Mouse (Mus musculus) left cerebral cortex, adult 8-10 months (tissue): ENCODE measurements around the gene Map3k13. TPM values are rescaled to one million over a fixed set of nuclear protein-coding genes. Genes with fewer than 3 reads are reported as not detected.

Experiments used
- DNase-seq, 2 experiments: peaks; one replicate each; pipeline ENCODE4 v3.0.0; 2022; ENCODE audit warnings: low spot score in 2 of 2
- total RNA-seq, 4 experiments: library from RNA; stranded (reverse); gene quantifications; 2 replicates each; pipeline ENCODE4 v1.2.4; 2022

Map3k13 gene
- total RNA-seq, 4 experiments from 2014 or later: 13.6 to 17.6 (median 15.8) TPM

DNA sequence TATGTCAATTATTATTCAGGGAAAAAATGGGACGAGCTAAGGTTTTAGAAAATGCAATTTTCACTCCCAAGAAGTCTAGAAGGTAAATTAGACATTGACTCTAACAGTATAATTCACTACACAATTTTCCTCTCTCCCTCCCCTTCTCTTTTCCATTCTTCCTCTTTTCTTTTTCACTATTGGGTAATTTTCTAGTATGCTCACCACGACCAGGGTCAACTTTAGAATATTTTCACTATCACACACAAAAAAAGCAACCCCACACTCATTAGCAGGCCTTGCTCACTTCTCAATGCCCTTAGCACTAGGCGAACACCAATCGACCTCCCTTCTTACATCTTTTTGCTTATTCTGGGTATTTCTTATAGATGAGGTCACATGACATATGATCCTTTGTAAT, 54.7 kb downstream of the Map3k13 start:
- DNase-seq: no peak

GRCm38 (mm10) chr16:21852374-21852773, 58.2 kb downstream of the Map3k13 start:
- no peak for DNase-seq

DNA sequence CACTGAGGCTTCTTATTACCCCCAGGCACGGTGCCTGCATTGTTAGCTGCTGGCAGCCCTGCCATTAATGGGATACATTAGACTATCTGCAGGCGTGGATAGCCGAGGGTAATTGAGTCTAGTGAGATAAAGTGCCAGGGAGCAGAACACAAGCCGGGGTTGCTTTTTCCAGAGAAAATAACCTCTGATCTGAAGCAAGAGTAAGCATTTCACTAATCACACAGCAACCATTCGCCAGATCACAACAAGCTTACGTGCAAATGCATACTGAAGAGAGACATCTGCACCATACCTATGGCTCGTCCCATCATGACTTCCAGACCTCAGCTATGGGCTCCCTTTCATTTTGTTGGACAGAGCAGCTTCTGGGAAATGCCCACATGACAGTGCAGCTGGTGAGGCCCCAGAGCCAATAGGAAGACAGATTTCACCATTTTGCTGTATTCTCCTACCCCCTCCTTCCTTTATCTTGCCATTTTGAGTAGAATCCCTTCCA, 59.3 kb downstream of the Map3k13 start:
- DNase-seq: no peak

DNA sequence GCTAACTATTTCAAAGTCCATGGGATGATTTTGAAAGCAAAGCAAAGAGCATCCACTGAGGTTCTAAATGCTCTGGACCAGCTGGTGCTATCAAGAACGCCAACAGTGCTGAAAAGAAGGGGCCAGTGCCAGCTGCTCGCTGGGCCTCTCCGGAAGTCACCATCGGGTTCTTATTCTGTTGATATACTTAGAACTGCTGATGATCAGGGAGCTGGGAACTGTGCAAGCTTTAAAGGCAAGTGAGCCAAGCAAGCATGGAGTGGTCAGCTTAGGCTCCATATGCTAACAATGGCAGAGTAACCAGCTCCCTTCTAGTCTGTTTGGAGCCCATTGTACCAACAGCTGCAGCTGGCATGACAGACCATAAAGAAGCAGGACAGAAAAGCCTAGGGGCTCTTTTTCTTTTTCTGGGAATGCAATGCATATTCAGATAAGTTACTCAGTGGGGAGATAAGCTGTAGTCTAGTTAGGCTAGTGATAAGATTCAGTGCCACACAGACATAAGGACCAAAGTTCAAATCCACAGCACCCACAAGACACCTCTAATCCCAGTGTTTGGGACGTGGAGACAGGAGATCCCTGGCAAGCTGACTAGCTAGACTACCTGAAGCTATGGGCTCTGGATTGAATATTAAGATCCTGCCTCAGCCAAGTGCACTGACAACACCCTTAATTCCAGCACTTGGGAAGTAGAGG, 60.6 kb downstream of the Map3k13 start:
- no peak for DNase-seq

DNA sequence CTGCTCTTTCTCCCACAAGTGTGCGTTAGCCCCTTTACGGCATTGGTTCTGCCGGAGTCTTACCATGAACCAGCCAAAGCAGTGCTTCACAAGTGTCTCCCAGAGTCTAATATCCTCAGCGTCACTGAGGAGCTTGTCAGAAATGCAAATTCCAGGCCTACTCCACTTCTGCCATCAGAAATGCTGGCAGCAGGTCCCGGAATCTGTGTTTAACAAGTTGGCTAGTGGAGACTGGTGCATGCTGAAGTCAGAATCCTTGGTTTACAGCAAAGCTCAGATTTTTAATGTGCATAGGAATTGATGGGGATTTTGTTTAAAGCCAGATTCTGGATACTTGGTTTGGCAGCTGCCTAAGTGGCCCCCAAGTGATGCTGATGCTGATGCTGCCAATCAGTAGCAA, 62.0 kb downstream of the Map3k13 start:
- no peak for DNase-seq

GRCm38 (mm10) chr16:21857126-21857644, 63.0 kb downstream of the Map3k13 start:
- no peak for DNase-seq

- no peak for DNase-seq
Observed at GRCm38 (mm10) chr16:21858163-21858562, 64.0 kb downstream of the Map3k13 start.

- DNase-seq: no peak
Observed at GRCm38 (mm10) chr16:21858882-21859281, 64.7 kb downstream of the Map3k13 start.

DNA sequence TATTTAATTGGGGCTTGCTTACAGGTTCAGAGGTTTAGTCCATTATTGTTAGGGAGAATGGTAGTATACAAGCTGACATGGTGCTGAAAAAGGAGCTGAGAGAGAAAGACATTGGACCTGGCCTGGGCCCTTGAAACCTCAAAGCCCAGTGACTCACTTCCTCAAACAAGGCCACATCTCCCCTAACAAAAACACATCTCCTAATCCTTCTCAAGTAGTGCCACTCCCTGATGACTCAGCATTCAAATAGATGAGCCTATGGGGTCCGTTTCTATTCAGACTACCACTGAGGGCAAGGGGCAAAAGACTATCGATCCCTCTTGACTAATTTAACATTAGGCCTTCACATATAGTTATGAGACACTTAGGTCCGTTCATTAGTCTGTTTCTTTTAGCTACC, 68.3 kb downstream of the Map3k13 start:
- DNase-seq: no peak

GRCm38 (mm10) chr16:21865250-21865982, 71.3 kb downstream of the Map3k13 start:
- DNase-seq: no peak

GRCm38 (mm10) chr16:21865983-21866575, 71.9 kb downstream of the Map3k13 start:
- DNase-seq: no peak

DNA sequence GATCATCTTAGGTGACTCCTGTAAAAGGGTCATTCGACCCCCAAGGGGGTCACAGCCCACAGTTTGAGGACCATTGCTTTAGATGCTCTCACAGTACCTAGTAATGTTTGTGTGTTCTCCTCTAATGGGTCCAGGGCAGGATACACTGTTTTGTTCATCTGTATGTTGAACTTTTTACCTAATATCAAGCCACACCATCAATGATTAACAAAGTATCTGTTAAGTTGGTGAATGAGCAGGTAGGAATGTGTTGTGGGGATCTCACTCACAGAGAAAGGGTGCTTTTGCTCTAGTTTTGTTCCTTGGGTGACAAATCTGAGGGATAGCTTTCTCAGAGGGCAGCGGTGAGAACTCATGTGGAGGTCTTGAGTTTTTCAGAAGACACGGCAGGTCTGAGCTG, 73.6 kb downstream of the Map3k13 start:
- DNase-seq: no peak

GRCm38 (mm10) chr16:21868651-21869050, 74.5 kb downstream of the Map3k13 start:
- DNase-seq: no peak

DNA sequence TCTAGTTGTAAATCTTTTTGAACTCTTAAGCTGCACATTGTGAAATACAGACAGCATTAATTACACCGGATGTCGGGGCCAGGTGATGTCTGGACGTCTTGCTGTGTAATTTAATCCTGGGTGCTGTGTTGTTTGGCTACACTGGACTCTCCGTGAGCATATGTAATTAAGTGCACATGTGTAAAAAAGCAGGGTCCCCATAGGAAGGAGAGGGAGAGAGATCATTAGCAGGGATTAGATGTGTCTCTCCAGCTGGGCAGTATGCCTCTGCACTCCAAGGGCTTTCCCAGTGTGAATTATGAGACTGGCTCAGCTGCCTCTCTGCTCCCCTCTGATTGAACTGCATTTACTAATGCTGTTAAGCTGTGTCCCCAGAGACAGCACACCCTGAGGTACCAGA, 75.7 kb downstream of the Map3k13 start:
- no peak for DNase-seq

DNA sequence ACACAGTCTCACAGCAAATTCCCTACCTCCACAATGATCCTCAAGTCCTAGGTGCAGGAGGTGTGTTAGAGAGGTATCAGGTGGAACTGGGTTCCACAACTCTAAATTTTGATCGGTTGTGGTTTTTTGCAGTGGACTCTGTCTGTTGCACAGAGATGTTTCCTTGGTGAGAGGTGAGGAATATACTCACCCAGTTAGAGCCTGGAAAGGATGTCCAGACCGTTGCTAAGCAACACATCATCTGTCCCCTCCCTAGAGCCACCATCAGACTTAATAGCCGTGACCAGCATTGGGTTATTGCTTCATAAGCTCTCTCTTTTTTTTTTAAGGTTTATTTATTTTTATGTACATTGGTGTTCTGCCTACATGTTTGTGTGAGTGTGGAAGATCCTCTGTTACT, 83.6 kb downstream of the Map3k13 start:
- no peak for DNase-seq

GRCm38 (mm10) chr16:21878834-21879233, 84.7 kb downstream of the Map3k13 start:
- DNase-seq: no peak

- no peak for DNase-seq
Observed at GRCm38 (mm10) chr16:21881181-21881580, 87.0 kb downstream of the Map3k13 start.

- peak in 1 of 2 experiments; percentile 22 for DNase-seq
Observed at GRCm38 (mm10) chr16:21881582-21882259, 87.6 kb downstream of the Map3k13 start.

DNA sequence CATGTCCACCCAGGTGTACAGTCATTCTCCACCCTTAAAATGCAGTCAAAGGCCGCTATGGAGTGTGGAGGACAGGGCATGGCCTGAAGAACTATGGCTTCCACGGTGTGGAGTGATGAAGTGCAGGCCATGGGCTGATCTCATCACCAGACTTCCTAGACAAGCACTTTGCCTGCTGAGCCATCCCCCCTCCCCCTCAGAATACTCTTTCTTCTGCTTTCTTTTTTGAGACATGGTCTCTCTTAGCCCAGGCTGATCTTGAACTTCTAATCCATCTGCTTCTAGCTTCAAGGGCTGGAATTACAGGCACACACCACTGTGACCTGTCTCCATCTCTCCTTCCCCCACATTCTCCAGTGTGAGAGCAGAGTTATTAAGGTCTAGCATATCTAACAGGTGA, 93.5 kb downstream of the Map3k13 start:
- DNase-seq: no peak

GRCm38 (mm10) chr16:21893890-21894289, 99.7 kb downstream of the Map3k13 start:
- no peak for DNase-seq

DNA sequence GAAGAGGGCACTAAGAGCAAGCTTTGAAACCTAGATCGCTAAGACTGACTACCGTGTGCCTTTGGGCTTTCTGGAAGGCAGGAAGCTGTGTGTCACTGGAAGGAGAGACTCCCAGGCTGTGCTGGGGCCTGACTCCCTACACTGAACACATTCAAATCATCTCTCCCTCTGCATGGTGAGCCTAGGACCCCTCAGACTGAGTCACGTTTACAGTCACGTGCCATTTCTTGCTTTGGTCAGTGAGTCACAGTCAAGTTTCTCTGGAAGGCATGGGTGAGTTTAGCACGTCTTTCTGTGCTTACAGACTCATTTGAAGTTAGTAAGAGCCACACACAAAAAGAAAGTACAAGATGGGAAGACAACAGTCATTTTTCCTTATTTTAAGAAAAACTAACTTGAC, 107.1 kb downstream of the Map3k13 start:
- DNase-seq: no peak

DNA sequence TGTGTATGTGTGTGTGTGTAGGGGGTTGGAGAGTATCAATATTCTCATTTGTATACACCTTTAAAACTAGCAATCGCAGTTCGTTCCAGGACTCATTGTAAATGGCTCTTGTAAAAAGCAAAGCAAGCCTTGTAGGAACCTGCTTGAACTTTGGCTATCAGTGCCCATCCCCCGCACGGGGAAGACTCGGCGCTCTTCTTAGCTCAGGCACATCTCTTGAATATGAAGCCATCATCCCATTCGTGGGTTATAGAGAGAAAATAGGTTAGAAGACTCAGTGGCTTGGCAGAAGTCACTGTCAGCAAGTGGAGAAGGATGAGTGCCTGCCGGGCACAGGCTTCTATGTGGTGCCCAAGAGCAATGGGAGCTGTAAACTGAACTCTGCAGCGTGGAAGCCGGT, 110.5 kb downstream of the Map3k13 start:
- no peak for DNase-seq
